Mouse (Mus musculus) olfactory bulb, adult 2 months (tissue): ENCODE data around the gene Col27a1.

Source experiments
- CTCF ChIP-seq: fragments of 200-500 bp; IDR thresholded peaks from 2 replicates; pipeline ENCODE4 v1.5.1; 2012; ENCODE audit warnings: low read depth, mild to moderate bottlenecking, low read length, moderate library complexity; ENCODE audit not compliant: insufficient read depth
- POLR2A ChIP-seq: fragments of 200-500 bp; IDR thresholded peaks from 2 replicates; pipeline ENCODE4 v1.6.1; 2012; ENCODE audit warnings: mild to moderate bottlenecking, low read depth, low read length, moderate library complexity; ENCODE audit not compliant: insufficient read depth

GRCm38 (mm10) chr4:63215993-63216531, 2.3 kb downstream of the Col27a1 start:
- TF ChIP-seq CTCF (peak; percentile 50; the same call in 1 of the 2 replicates), POLR2A (0 out of 2 replicates have a peak, but pooled peaks have one; percentile 26)
